Mouse (Mus musculus): Measurements from ENCODE around the gene Gm20388.

DNA sequence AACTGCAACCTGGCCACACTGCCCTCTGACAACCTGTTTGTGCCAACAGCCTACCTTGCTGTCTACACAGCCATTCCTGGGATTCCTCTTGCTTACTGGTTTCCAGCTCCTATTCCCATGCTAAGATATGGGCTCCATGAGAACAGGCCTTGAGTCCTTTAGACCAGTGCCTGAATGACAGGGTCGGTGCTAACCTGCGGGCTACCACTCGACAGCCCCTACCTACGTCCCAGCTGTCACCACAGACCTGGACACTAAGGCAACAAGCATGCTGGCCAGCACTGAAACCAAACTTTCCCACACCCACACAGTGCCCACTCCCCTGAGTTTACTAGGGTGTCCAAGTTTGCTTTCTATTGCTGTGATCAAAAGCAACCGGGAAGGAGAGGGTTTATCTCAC lies 1917.1 kb downstream of the Gm20388 start:
- no peak for TF ChIP-seq EP300 (IDR thresholded peaks at IDR 0.05; ENCODE audit: low read depth)
- TF ChIP-seq CTCF (IDR thresholded peaks at IDR 0.05; ENCODE audit: low read depth): no peak
